Mouse (Mus musculus) 3T3-L1 (cell line): ENCODE measurements around the gene Unk.
A peak's percentile ranks its signal among the peaks of the same experiment; 100 is the strongest.
"Not testable (repeated sequence)": the region's sequence is repeated elsewhere in the genome, so short reads cannot be mapped to it uniquely, and the experiment has no call there.

Experiments used
- DNase-seq: peaks from one replicate; pipeline ENCODE4 v3.0.0-alpha.2; 2015; ENCODE audit warnings: low read depth, low spot score

Gene Unk

DNA sequence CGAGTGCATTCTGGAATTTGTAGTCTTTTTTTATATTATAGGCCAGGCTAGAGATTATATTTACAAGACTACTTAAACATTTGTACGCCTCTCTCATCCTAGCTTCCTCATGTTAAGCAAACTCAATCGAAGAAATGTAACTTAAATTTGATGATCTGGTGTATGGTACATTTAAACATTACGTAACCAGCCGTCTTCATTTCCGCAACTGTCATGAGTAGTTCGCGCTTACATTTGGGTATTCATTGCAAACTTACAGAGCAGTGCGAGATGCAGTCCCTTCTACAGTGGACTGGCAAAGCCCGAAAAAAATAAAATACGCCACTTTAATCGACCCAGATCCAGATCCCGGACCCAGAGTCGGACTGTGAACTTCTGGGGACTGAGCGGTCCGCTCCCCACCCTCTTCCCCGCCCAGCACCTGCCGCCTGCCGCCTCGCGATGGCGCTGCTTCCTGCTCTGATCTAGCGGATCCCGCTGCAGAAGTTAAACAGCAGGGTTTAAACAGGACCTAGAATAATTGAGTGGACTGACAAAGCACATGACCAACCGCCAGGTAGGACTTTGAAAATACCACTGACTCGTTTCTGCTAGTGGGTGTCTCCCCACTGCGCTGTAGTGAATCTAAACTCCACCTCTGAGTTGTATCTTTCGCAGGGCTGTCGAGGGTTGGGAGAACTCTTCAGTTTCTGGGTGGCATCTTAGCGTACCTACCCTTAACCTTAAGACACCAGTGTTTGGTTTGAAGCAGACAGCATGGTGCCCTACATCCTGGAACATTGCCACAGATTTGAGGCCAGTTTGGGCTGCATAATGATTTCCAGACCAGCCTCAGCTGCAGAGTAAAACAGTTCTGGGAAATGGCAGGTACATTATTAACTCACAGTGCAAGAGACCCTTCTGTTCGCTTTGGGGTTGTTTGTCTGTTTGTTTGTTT is 57.3 kb downstream of the Unk start:
- DNase-seq = peak; percentile 84

DNA sequence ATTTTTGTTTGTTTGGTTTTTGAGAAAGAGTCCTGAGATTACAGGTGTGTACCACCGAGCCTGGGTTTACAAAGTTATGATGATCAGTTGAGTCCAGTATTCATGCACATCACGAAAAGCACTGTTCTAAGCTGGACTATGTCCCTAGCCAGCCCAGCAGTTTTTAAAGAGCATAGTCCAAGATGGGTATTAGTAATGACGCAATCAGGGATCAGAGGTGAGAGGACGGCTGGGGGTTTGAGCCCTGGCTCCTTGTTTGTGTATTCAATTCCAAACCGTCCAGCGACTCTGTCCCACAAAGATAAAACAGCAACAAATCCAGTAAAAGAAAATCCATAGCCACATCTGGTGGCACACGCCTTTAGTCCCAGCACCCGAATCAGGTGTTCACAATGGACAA is 58.1 kb downstream of the Unk start:
- DNase-seq = no peak

DNA sequence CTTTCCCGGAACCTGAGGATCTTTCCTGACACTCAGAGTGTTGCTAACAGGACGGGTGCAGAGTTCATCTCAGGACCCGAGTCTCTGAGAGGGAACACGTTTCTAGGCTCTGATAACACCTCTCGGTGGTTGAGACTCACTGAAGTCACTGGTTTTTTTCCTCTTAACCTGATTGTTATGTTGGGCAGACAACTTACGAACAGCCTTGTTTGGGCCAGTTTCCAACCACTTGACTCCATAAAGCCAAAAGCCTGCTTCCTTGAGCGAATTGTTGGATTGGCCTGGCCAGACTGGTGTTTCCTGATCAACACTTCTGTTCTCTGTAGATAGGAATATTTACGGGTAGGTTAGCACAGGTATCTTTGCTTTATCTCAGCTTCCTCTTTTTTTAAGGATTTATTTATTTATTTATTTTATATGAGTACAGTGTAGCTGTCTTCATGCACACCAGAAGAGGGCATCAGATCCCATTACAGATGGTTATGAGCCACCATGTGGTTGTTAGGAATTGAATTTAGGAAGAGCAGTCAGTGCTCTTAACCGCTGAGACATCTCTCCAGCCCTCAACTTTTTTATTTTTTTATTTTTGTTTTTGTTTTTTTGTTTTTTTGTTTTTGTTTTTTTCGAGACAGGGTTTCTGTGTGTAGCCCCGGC is 58.7 kb downstream of the Unk start:
- DNase-seq = no peak

- no peak for DNase-seq
Measured at GRCm38 (mm10) chr11:116089545-116089944, 59.4 kb downstream of the Unk start.

GRCm38 (mm10) chr11:116091591-116091990 is 61.5 kb downstream of the Unk start:
- DNase-seq = no peak

DNA sequence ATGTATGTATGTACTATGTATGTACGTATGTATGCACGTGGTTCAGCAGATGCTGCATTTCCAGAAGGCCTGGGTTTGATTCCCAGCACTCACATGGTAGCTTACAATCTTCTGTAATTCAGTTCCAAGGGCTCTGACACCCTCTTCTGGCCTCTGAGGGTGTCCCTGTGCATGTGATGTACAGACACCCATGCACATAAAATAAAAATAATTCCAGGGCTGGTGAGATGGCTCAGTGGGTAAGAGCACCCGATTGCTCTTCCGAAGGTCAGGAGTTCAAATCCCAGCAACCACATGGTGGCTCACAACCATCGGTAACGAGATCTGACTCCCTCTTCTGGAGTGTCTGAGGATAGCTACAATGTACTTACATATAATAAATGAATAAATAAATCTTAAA is 62.8 kb downstream of the Unk start:
- DNase-seq = not testable (repeated sequence)

DNA sequence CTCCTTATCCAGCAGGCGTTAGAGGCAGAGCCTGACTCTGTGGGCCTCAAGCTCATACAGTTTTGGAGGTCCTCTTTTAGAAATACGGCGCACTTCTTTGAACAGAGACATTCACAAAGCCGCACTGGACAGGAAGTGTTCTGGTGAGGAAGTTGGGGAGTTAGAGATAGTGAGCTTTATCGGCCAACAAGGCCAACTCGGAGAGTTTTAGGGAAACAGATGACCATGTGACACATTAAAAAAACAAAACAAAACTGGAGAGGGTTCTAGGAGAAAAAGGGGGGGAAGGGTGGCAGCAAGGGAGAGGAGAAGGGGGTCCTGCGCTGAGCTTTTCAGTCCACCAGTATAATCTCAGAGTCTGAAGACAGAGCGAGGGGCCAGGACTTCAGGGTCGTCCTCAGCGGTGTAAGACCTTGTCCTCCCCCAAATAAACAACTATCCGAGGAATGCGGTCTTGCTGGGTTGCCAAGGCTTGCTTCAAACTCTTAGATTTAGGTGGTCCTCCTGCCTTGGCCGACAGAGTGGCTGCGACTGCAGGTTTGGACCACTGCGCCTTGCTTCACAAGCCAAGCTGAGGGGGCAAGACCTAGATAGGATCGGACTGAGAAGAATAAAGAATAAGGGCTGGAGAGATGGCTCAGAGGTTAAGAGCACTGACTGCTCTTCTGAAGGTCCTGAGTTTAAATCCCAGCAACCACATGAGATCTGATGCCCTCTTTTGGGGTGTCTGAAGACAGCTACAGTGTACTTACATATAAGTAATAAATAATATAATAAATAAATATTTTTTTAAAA is 63.8 kb downstream of the Unk start:
- no peak for DNase-seq

- peak; percentile 60 for DNase-seq
Measured at GRCm38 (mm10) chr11:116095573-116095972, 65.5 kb downstream of the Unk start.

DNA sequence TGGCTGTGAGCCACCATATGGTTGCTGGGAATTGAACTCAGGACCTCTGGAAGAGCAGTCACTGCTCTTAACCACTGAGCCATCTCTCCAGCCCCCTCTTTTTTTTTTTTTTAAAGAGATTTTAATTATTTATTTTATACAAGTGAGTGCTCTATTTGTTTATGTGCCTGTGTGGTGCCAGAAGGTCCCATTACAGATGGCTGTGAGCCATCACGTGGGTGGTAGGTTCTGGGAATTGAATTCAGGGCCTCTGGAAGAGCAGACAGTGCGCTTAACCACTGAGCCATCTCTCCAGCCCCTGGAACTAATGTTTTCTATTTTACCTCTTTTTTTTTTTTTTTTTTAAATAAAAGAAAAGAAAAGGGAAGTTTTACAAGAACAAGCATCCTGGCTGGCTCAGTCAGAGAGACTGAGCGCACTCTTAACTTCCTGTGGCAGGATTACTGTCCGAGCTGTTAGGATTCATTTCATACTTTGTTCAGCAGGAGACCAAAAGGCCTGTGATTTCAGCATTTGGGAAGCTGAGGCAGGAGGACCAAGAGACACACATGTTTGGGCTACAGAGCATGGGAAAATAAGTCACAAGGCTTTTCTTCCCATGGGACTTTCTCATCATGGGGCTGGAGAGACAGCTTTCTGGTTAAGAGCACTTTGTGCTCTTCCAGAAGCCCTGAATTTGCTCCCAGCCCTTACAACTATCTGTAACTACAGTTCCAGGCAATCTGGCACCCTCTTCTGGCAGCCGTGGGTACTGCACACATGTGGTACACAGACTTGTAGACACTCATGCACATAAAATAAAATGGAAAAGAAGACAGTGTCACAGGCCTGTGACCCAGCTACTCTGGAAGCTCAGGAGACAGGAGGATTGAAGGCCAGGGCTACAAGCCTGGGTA is 66.3 kb downstream of the Unk start:
- DNase-seq = peak; percentile 68

- DNase-seq = no peak
Measured at GRCm38 (mm10) chr11:116098711-116099460, 68.8 kb downstream of the Unk start.

DNA sequence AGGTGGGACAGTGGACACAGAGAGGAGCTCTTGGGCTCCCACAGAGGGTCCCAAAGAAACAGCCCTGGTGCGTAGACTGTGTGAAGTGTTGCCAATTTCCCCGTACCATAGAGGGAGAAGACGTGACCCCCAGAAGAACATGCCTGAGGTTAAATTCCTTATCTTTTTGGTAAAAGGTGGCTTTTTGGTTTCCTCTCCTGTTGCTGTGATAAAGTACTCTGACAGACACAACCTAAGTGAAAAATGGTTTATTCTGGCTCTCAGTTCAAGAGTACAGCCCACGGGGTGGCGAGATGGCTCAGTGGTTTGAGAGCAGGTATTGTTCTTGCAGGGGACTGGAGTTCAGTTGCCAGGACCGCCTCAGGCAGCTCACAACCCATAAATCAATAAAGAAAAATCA is 69.3 kb downstream of the Unk start:
- no peak for DNase-seq

DNA sequence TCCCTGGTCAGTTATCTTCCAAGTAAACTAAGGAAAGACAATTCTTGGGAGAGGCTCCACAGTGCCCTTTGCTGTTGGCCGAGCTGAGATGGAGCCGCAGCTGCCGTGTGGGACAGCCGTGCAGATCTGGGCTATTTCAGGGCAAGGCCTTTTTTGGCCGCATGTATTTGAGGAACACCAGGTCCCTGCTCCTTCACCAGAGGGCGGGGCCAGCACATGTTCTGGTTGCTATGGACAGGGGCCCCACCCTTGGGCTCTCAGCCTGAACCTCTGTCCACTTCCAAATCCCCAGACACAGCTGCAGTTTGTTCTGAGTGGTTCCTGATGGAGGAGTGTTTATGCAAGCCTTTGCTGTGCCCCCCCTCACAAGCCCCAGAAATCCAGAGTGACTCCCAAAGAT is 70.3 kb downstream of the Unk start:
- DNase-seq = peak; percentile 72

- no peak for DNase-seq
Measured at GRCm38 (mm10) chr11:116100839-116101238, 70.7 kb downstream of the Unk start.

DNA sequence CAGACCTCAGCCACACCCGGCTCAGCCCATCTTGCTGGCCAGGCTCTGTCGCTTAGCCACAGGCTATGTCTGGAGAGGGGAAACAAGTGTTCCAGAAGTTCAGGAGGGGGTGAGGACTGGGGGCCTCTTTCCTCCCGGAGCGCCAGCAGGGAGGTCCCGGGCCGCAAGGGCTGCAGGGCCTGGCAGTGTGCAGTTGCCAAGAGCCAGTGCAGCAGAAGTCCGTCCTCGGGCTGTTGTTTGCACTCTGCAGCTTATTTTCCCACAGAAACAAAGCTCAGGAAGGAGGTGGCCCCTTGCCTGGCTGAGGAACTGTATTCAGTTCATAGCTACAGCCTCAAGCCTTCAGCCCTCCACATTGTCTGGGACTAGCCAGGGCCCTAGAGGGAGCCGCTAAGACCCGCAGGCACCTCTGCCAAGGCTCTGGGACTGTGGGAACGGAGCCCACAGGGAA is 71.8 kb downstream of the Unk start:
- peak; percentile 62 for DNase-seq

DNA sequence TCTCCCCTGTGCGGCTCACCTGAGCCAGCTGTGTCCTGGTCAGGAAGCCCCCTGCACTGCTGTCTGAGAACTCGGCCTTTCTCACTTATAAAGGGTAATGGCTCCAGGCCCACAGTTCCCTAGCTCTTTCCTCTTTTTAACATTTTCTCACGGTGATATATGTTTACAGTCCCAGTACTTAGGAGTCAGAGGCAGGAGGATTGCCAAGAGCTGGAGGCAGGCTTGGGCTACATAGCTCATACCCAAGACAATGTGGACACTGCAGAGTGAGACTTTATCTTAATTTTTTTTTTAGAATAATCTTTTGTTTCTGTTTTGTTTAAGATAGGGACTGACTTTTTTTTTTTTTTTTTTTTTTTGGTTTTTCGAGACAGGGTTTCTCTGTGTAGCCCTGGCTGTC is 72.3 kb downstream of the Unk start:
- peak; percentile 62 for DNase-seq

DNA sequence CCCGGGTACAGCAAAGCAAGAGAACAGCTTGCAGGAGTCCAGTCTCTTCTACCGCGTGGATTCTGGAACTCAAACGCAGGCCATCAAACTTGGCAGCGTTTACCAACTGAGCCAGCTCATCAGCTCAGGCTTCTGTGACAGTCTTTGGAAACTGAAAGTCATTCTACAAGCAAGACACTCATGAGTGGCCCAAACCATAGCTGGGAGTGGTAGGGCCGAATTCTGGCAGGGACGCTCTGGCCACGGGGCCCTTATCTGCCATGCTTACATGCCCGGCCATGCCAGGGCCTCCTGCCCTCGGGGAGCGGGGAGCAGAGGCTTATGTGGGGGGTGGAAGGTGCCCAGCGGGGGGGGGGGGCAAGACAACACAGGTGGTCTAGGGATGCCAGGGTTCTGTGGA is 73.5 kb downstream of the Unk start:
- DNase-seq = no peak

- DNase-seq = peak; percentile 91
Measured at GRCm38 (mm10) chr11:116104006-116104646, 74.0 kb downstream of the Unk start.

- no peak for DNase-seq
Measured at GRCm38 (mm10) chr11:116105065-116105464, 74.9 kb downstream of the Unk start.

- DNase-seq = no peak
Measured at GRCm38 (mm10) chr11:116106154-116106962, 76.2 kb downstream of the Unk start.
